Mouse (Mus musculus) thymus, postnatal 0 days (tissue): ENCODE measurements around the gene Rab30. TPM values are rescaled to one million over a fixed set of nuclear protein-coding genes. Genes with fewer than 3 reads are reported as not detected.
A peak's percentile ranks its signal among the peaks of the same experiment; 100 is the strongest.

Source experiments
- DNase-seq: peaks from one replicate; pipeline ENCODE4 v3.0.0-alpha.2; 2015; ENCODE audit warnings: low spot score
- polyA plus RNA-seq: library from polyadenylated mRNA; unstranded; fragments of >200 nt; fragmentation: Nextera tagmentation; extraction: Ambion mirVana; gene quantifications from 2 replicates; pipeline ENCODE4 v1.2.1, GENCODE M21; 2015

Gene Rab30
- polyA plus RNA-seq, 1 experiment from 2014 or later: 3.8 TPM

DNA sequence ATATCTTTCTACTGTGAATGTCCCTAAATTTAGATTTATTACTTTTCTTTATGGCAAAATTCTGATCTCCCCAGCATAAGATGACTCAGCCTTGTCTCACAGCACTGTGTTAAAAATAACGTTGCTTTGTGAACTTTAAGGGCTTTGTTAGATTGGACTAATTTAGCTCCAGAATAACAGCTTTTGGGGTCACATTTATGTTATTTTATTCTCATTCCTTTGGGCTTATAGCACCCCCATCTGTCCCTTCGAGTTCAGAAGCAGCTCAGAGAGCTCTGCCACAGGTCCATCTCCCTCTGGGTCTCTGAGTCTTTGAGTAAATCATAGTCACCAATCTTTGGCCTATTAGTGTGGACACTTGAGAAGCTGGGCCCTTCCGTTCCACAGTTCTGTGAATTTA is 96.5 kb downstream of the Rab30 start:
- DNase-seq: no peak

DNA sequence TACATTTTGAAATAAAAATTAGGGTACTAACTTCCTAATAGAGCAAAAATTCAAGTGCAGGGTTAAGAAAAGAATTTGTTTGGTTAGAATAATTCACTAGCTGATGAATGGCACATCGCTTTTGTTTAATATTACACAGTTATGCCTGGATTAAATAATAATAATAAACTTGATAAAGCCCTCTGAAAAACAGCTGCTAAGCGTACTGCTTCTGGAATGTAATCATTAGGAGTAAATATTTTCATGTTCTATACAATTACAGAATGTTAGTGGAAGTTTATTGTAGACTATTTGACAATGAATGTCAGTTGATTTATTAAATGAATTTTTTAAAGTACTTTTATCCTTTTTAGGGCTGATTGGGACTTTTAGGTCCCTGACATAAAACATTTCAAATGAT is 100.9 kb downstream of the Rab30 start:
- no peak for DNase-seq

DNA sequence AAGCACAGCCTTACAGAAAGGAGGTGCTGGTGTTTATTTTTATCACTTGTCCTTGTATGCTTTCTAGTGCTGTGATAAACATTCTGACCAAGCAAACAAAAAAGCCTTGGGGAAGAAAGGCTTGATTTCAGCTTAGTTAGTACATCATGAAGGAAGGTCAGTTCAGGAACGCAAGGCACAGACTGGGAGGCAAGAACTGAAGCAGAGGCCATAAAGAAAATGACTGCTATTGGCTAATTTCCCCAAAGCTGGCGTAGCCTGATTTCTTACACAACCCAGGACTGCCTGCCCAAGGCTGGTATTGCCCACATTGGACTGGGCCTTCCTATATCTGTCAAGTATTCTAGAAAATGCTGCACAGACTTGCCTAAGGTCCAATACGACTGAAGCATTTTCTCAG is 106.8 kb downstream of the Rab30 start:
- no peak for DNase-seq

DNA sequence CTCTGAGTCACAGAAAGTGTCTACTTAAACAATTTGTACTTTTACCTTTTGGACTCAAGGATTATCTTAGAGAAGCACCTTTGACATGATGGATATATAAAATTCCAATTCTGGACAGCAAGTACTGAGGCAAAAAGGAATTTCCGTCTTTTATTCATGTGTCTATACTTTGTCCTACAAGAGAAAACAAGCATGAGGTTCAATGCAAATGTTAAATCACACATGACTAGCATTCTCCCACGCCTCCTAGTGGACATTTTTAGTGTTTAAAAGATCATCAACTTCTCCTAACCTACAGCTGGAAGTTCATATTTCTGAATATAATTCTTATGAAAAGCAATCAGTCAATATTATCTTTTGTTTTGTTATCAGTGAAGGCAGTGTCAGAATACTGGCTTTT is 125.1 kb downstream of the Rab30 start:
- peak; percentile 49 for DNase-seq

DNA sequence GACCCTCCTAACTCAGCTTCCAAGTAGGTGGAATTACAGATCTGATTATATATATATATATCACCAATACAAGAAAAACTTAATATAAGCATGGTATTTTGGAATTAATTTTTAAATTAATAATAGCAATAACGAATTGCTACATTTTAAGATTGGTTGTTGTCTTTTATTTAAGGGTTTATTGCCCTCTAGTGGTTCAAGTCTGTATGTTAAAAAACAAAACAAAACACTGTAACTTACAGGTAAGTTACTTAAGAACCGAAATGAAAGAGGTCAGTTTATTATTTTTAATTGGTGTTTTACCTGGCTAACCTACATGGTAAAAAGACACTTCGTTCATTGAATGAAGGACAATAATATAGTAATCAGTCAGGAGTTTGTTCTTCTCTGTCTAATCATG is 128.8 kb downstream of the Rab30 start:
- DNase-seq: peak; percentile 35

DNA sequence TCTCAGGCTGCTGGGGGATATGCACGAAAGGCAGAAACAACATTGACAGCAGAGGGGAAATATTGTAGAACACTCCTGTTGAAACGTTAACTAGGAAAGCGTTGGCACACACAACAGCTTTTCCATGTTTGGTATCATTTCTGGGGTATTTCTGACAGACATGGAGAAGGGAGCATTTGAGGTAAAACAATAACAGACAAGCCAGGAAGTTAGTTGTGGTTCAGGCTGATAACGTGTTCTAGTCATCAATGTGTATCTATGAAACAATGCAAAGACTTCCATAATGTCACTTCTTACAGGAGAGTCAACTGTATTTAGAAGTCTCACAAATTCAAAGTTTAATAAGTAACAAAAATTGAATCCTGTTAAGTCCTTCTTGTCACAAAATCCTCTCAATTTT is 130.2 kb downstream of the Rab30 start:
- no peak for DNase-seq

DNA sequence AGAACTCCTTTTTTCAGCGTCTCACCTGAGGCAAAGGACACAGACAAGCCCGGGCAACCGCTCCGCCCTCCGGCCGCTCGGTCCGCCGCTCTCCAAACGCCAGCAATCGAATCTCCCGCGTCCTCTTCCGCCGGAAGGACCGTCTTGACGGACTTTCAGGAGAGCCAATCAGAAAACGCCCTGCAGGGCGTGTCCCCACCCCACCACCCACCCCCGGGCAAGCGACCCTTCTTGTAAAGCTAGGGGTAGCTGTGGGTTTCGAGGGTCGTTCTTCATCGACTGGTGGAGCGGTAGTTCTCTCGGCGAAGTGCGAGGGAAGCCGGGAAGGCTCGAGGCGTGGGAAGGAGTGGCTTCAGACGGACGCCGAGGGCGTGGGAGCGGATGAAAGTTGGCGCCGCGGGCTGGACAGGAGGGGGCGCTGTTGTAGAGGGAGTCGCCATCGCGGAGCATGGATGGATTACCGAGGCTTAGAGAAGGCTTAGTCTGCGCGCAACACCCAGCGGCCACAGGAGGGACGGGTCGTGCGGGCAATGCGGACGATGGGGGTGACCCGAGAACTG is 132.8 kb downstream of the Rab30 start, which contains the start of the genes Ddias and Prcp:
TSS of gene Ddias (minus strand) at position 132 of the 560 bp plus-strand sequence.
TSS of gene Prcp (plus strand) at position 355 of the 560 bp plus-strand sequence.
- DNase-seq: peak; percentile 93

DNA sequence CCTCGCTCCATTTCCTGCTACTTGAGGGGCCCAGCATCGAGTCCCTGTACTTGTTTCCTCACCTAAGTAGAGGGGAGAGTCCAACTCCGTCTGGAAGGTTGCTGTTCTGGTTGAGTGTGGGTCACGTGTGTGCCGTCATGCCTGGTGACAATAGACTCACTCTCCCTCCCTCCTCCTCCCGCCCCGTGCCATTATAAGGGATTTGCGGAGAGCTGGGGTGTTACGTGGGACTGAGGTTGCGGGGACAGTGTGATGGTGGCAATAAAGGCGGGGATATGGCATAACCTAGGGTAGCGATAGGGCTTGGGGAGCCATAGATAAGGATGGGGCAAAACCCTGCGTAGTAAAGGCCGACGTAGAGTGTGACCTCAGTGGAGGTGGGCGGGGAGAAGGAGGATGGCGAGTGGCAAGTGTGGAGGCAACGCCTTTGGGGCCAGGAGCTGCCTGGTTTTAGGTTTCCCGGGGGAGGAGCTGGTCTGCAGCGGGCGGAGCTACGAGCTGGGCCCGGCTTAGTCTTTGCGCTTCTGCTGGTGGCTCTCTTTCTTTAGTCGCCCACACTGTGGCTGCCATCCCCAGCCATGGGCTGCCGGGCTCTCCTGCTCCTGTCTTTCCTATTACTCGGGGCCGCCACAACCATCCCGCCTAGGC is 133.5 kb downstream of the Rab30 start:
- peak; percentile 88 for DNase-seq

DNA sequence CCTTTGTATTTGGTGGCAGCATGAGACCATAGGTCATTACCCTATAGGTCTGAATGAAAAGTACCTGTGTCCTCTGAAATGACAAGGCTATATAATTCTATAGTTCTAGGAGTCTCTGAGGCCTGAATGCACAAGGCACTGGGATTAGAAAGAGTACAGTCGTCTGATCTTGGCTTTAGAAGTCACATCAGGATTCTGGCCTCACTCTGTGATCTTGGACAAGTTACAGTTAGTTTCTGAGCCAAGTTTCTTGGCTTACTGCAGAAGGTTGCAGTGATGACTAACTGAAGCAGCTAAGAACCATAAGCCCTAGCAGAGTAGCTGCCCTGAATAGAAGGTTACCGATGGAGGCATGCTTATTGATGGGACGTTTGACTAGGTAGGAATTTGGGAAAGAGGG is 134.7 kb downstream of the Rab30 start:
- no peak for DNase-seq

DNA sequence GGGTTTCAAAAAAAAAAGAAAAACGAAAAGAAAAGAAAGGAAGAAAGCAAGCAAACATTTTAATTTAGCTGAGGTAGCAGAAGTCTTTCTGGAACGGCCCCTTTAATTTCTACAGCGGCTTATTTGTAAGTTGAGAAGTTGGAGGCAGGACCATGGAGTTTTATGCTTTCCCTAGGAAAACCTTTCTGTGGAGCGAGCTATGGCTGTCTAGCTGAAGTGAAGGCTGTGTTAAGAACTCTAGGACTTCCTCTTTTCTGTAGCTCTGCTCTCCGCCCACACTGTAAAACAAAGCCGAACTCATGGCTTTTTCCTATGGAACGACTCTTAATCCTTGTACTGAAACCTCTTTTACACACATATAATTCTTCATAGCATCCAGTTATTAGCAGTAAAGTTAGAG is 135.1 kb downstream of the Rab30 start:
- no peak for DNase-seq

DNA sequence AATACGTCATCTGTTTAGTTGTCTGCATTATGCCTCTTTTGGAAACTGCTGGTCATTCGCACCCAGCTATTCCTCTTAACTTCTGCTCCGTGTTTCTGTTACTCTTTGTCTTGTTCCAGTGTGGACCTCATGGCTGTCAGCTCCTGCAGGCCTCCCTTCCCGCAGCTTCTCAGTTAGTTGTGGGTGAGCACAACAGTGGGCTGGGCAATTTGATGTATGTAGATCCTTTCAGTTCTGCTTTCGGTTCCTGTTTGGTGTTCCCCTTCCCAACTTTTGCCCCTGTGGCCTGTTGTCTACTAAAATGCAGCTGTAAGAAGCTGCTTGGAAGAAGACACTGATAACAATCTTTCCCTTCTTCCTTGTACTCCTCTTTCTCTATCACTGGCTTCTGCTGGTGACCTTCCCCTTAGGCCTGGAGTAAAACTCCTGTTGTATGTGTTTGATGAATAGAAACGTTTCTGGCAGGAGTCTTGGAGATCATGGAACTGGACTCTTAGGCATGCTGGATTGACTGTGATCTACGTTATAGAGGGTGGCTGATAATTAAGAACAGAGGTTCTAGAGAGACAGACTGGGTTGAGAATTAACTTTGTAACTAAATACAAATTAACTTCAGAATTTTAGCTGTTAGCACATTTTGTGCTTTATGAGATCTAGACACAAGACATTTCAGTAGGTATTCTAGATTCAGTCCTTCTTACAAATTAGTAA is 137.3 kb downstream of the Rab30 start:
- DNase-seq: no peak

DNA sequence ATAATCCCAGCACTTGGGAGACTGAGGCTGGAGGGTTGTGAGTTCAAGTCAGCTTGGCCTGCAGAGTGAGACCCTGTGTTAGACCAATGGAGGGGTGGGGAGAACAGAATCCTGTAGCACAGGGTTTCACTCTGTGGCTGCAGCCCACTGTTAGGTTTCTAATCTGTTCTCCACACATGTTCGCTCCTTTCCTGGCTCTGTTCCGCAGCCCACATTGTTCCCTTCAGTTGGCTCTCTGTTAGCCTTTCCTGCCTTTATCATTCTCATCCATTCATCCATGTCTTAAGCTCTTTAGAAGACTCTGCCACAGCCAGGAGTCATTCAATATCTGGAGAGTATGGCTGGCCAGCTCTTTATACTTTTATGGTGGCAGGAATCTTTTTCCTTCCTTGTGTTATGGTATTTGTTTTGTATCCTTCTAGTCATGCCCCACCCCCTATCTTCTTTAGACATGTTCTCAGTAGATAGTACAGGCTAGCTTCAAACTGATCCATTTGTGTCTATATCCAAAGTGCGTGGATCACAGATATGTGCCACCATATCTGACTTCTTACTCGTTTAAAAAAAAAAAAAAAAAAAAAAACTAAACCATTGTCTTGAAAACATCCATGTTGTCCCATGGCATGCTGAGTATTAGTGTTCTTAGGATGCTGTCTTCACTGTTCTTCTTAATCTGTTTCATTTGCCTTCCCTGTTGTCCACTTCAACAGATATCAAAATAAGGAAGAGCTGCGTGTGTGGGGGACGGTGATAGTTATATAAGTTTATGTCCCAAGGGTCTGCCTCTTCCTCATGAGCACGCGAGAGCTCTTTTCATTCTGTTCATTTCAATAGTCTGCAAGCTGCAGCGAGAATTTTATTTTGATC is 142.7 kb downstream of the Rab30 start:
- DNase-seq: no peak

DNA sequence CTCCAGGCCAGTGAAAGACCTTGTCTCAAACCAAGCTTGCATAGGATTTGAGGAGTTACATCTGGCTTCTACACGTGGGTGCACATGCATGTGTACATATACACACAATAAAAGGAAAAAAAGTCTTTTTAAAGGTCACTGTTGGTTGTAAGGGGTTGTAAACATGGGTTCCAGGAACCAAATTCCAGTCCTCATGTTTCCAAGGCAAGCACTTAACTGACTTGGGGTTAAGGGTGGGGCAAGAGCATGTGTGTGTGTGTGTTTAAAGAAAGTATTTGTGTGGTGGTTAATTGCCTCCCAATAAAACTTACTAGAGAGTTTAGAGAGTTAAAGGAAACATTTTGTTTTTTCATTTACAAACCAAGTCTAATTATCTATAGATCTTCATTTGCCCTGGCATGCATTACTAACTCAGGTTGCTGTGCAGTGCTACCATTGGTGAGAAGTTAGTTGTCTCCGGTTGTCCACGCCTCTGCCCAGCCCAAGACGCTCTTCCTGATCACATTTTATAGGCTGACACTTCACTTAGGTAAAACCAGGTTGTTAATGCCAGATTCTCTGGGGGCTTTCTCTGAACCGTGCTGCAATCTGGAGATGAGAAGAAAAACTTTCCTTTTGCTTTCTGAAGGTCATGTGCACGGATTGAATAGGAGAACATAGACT is 143.7 kb downstream of the Rab30 start:
- no peak for DNase-seq

DNA sequence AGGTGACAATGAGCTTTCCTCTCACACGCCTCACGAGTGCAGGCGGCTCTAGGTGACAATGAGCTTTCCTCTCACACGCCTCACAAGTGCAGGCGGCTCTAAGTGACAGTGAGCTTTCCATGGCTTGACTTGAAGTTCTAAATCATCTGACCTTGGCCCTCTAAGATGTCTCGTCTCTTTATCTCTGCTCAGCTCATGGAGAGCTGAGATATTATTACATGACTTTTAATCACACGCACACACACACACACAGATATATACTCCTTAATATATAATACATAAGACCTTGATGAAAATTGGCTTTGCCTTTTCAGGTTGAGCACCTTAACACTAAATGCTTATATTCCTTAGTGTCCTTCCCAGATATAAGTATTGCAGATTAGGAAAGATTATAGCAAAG is 145.4 kb downstream of the Rab30 start:
- DNase-seq: no peak

DNA sequence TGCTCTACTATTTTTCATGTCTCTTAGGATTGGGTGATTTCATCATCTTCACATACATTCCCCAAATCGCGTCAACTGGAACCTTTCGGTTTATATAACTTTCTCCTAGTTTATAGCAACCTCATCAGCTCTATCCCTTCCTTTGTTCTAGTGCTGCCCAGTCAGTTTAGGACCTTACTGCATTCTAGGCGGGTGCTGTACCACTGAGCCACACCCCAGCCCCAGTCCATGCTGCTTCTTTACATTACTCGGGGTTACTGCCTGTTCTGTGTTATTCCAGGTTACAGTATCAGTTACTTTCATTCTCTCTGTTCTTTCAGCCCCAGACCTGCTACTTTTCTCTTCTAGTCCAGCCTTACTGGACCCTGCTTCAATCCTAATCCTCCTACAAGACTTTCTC is 145.8 kb downstream of the Rab30 start:
- DNase-seq: no peak

DNA sequence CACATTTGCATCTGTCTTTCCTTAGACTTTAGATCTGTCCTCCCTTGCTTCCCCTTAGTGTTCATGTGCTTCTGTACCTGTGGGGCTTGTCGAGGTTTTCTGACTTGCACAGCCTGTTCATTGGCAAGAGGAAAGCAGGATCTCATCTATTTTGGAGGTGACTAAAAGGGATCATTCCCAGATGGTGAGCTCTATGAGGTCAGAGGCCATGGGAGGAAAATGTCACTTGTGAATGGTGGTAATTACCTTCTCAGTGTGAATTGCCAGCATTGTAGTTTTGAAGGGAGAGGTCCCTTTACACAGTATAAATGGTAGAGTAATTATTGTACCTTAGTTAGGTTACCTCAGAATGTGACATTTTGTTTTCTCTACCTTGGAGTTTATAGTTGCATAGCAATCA is 148.8 kb downstream of the Rab30 start:
- DNase-seq: no peak

DNA sequence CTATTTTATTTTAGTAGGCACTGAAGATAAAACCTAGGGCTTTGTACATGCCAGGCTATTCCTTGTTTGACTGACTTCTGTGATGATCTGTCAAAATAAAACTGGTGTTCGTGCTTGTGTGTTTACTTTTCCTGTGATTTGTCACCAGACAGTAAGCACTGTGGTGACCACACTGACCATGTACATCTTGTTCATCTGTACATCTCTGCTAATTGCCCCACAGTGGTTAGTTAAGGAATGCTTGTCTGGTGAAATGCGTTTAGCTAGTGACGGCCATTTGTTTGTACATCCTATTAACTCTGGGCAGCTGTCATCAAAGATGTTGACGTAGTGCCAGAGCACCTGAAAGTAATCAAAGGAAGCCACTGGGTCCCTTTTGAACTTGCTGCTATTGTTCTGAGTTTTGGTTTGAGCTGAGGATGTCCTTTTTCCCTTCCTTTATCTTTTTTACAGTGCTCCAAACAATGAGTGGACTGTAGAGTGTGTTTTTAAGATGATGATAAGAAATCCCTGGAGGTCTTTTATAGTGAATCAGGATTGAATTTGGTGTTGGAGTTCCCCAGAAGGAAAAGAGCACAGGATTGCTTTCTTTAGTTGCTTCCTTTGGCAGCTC is 149.3 kb downstream of the Rab30 start:
- no peak for DNase-seq

DNA sequence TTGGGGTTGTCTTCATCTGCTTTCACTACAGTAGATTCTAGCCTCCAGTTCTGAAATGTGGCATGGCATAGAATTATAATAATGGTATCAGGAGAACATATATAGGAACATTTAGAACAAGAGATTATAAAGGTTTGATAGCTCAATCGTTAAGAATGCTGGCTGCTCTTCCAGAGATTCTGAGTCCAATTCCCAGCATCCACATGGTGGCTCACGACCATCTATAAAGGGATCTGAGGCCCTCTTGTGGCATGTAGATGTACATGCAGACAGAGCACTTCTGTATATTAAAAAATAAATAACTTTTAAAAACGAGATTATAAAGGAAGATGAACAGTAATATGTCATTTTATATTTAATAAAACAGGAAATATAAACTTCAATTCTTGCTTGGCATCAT is 152.1 kb downstream of the Rab30 start:
- no peak for DNase-seq
